Mouse (Mus musculus) G1E (cell line): ENCODE data around the gene Mctp1.

Source experiments
- CTCF ChIP-seq: IDR thresholded peaks from 2 replicates; pipeline ENCODE4 v1.5.1; 2012; ENCODE audit warnings: low read depth, low read length, inconsistent platforms, mixed read lengths
- GATA1 ChIP-seq: IDR thresholded peaks from 2 replicates; pipeline ENCODE4 v1.6.1; 2012; ENCODE audit warnings: borderline replicate concordance, low read length, inconsistent platforms, mixed read lengths

- no peak for TF ChIP-seq GATA1
- TF ChIP-seq CTCF = no peak
These were observed 183.1 kb downstream of the Mctp1 start for GRCm38 (mm10) chr13:76567448-76567847.
